Comparison of ENCODE assay signal across 9 mouse cellular contexts in the genomic region with DNA sequence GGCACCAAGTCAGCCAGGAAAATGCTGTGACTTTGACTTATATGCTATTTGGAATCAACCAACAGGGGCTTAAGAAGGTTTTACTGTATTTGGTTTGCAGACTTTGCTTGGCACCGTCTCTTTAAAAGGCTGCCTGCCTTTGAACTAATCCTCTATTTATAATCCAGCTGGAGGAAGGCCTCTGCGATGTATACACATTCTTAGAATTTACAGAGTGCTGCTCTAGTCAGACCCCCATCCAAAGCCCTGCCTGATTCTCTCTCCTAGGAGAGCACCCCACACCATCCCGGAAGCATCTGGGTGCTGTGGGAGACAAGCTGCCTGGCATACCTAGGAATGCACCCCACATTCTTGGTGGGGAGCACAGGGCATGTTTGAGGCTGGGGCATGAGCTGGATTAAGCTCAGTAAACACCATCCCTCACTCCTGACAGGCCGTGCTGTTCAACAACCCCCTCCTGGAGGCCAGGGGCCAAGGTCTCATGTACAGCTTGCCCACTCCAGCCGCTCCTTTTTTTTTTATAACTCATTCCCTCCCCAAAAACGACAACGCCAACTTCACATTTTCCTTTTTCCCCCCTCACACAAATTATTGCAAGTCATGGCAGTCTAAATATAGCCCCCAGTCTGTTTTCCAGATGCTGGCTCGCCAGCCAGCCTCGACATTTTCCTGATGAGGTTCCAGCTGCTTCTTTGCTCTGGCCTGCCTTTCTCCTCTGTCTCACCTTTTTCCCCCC.
DNase-seq lines count a peak whose midpoint lies in the region; ATAC-seq and TF ChIP-seq lines count a peak whose summit lies in the region.
"Had no signal": no experiment of that assay in that cellular context is flagged by ENCODE, and none has a peak within 500 bp of the region (broad histone marks: within the 10 kb centered on the region; RNA-seq: fewer than 3 reads in every experiment).

No protein-coding gene starts in this region.

- no peak overlapping the region for H3K4me3 ChIP-seq in MEL (ENCODE audit: control insufficient read depth in 1 of 2, insufficient read depth in 1 of 2, low read depth in 2 of 2, low read length in 2 of 2)
- no peak overlapping the region for H3K4me3 ChIP-seq in heart, embryonic 15.5 days
- H3K4me3 ChIP-seq in liver, embryonic 13.5 days (replicated peaks) = no peak overlapping the region

- H3K36me3 ChIP-seq in MEL (ENCODE audit: control insufficient read depth in 1 of 2, insufficient read depth in 2 of 2, low read length in 2 of 2) = peaks cover 0 to 69% of the 10 kb centered on the region in 2 experiments; a peak in 2 of 4 replicates
- H3K36me3 ChIP-seq in heart, embryonic 15.5 days = no peaks in the 10 kb centered on the region
- H3K36me3 ChIP-seq in liver, embryonic 13.5 days = no peaks in the 10 kb centered on the region

- 18% methylated on average over 9 of the region's 9 CpGs for WGBS in heart, embryonic 15.5 days
- 32% methylated on average over 9 of the region's 9 CpGs for WGBS in liver, embryonic 13.5 days (ENCODE audit: insufficient replicate concordance)

- no peak for TF ChIP-seq POLR2A in MEL (IDR thresholded peaks at IDR 0.05; ENCODE audit: control insufficient read depth in 1 of 2, insufficient read depth in 1 of 2, low read depth in 1 of 2, low read length in 2 of 2, poor library complexity in 1 of 2)

- H3K27me3 ChIP-seq in MEL (ENCODE audit: control insufficient read depth in 1 of 2, insufficient read depth in 2 of 2, low read length in 2 of 2) = no peaks in the 10 kb centered on the region
- H3K27me3 ChIP-seq in heart, embryonic 15.5 days = no peaks in the 10 kb centered on the region
- H3K27me3 ChIP-seq in liver, embryonic 13.5 days = no peaks in the 10 kb centered on the region

- no peak for ATAC-seq in heart, embryonic 15.5 days (replicated peaks; ENCODE audit: insufficient number of reproducible peaks, insufficient read depth, low FRiP score, low read depth)
- ATAC-seq in liver, embryonic 13.5 days (ENCODE audit: low read depth) = no peak
- ATAC-seq in erythroid progenitor cell, adult 5-6 weeks (replicated peaks; ENCODE audit: low FRiP score, poor library complexity, severe bottlenecking) = no peak
- ATAC-seq: CD4-positive, CD25-positive, alpha-beta regulatory T cell, adult 4 months had no signal

- H3K27ac ChIP-seq in MEL (ENCODE audit: control insufficient read depth, low read depth, low read length) = peak overlapping the region; percentile 43; the same call in 1 of the 2 replicates
- H3K27ac ChIP-seq in heart, embryonic 15.5 days = peak overlapping the region; percentile 84
- peak overlapping the region; percentile 92 for H3K27ac ChIP-seq in liver, embryonic 13.5 days

- TF ChIP-seq RAD21 in MEL (IDR thresholded peaks at IDR 0.05; ENCODE audit: low read depth, low read length) = no peak

- no peaks in the 10 kb centered on the region for H3K79me2 ChIP-seq in MEL (ENCODE audit: control insufficient read depth, insufficient read depth, low read length, poor library complexity)

- H3K9ac ChIP-seq in MEL (ENCODE audit: control insufficient read depth, low read depth, low read length, poor library complexity, severe bottlenecking) = no peak overlapping the region
- H3K9ac ChIP-seq in heart, embryonic 15.5 days = no peak overlapping the region; the same call in 1 of the 2 replicates
- peak overlapping the region; percentile 31; the same call in 1 of the 2 replicates for H3K9ac ChIP-seq in liver, embryonic 13.5 days

- TF ChIP-seq CTCF in MEL (IDR thresholded peaks at IDR 0.05 in 2 of 3, conservative IDR thresholded peaks at IDR 0.05 in 1 of 3; ENCODE audit: control insufficient read depth in 1 of 3, insufficient read depth in 1 of 3, low read depth in 2 of 3, low read length in 3 of 3, poor library complexity in 1 of 3, severe bottlenecking in 1 of 3) = no peak

- H3K9me3 ChIP-seq in MEL (replicated peaks; ENCODE audit: insufficient read depth, low read length) = no peaks in the 10 kb centered on the region
- H3K9me3 ChIP-seq in heart, embryonic 15.5 days (replicated peaks) = no peaks in the 10 kb centered on the region
- no peaks in the 10 kb centered on the region for H3K9me3 ChIP-seq in liver, embryonic 13.5 days (replicated peaks)

- H3K4me1 ChIP-seq in MEL (ENCODE audit: control insufficient read depth in 1 of 2, insufficient read depth in 2 of 2, low read length in 2 of 2) = peaks cover 62 to 63% of the 10 kb centered on the region in 2 experiments
- H3K4me1 ChIP-seq in heart, embryonic 15.5 days (replicated peaks) = peaks cover 73% of the 10 kb centered on the region
- H3K4me1 ChIP-seq in liver, embryonic 13.5 days (replicated peaks) = peaks cover 94% of the 10 kb centered on the region

- peak; percentile 95 for DNase-seq in heart, adult 11 months
- DNase-seq in heart, postnatal 4 days = no peak
- peak; percentile 32 for DNase-seq in MEL (ENCODE audit: low read depth, low spot score)
- DNase-seq in liver, embryonic 13.5 days = no peak
- DNase-seq in cerebellum, adult 11-12 months = no peak
- DNase-seq in cerebellum, adult 18-20 months = no peak

- TF ChIP-seq EP300 in MEL (IDR thresholded peaks at IDR 0.05; ENCODE audit: low read depth in 1 of 2, low read length in 2 of 2) = no peak

- H3K4me2 ChIP-seq in heart, embryonic 15.5 days = 0 out of 2 replicates have a peak overlapping the region, but pooled peaks have one; percentile 5
- no peak overlapping the region for H3K4me2 ChIP-seq in liver, embryonic 13.5 days

TF ChIP-seq in MEL, 35 proteins besides CTCF, POLR2A, EP300 and RAD21:
- TF ChIP-seq MAX (IDR thresholded peaks at IDR 0.05; ENCODE audit: low read length) (no peak), ZNF384 (IDR thresholded peaks at IDR 0.05; ENCODE audit: low read depth, low read length) (no peak), HCFC1 (IDR thresholded peaks at IDR 0.05; ENCODE audit: low read depth, low read length) (no peak), UBTF (IDR thresholded peaks at IDR 0.05; ENCODE audit: borderline replicate concordance, insufficient read depth, low read depth, low read length) (no peak), CHD1 (IDR thresholded peaks at IDR 0.05; ENCODE audit: low read depth, low read length) (no peak), TBP (IDR thresholded peaks at IDR 0.05; ENCODE audit: low read depth, low read length) (no peak), JUND (IDR thresholded peaks at IDR 0.05; ENCODE audit: low read depth, low read length) (no peak), POLR2AphosphoS2 (IDR thresholded peaks at IDR 0.05; ENCODE audit: low read length) (no peak), RCOR1 (IDR thresholded peaks at IDR 0.05; ENCODE audit: low read depth, low read length) (no peak), USF1 (IDR thresholded peaks at IDR 0.05; ENCODE audit: low read depth, low read length) (no peak), SMC3 (IDR thresholded peaks at IDR 0.05; ENCODE audit: low read depth, low read length) (no peak), CHD2 (IDR thresholded peaks at IDR 0.05; ENCODE audit: low read length) (no peak)

Comparison
In these comparisons a context has a peak if more than half of its experiments do, and no peak if none do; other contexts are left out.
1. DNase-seq: peak in heart, adult 11 months (single experiment) and MEL (single experiment); none in heart, postnatal 4 days (single experiment), liver, embryonic 13.5 days (single experiment), cerebellum, adult 11-12 months (single experiment) and cerebellum, adult 18-20 months (0 of 2).
2. Peak in every context shown above with its lines, with median percentiles within 50 percentile points of each other: H3K27ac ChIP-seq.